Mouse (Mus musculus): Measurements from ENCODE around the gene Colgalt1. TPM values are rescaled to one million over a fixed set of nuclear protein-coding genes. Genes with fewer than 3 reads are reported as not detected.

Colgalt1 gene
- polyA plus RNA-seq, 1 experiment from 2014 or later: 84.4 TPM

- no peak for DNase-seq (ENCODE audit: low spot score)
- WGBS: 64% methylated on average over 8 of the region's 8 CpGs
- Histone ChIP-seq H3K36me3 (ENCODE audit: control insufficient read depth, insufficient read depth, low read length) (no peaks in the 10 kb centered on the region), H3K9me3 (ENCODE audit: control insufficient read depth, low read length) (no peaks in the 10 kb centered on the region), H3K9ac (ENCODE audit: low read length) (no peak overlapping the region), H3K27me3 (replicated peaks; ENCODE audit: control insufficient read depth, insufficient read depth, low read length) (0 out of 2 replicates have a peak, but pooled peaks cover 2% of the 10 kb centered on the region), H3K4me1 (replicated peaks; ENCODE audit: control insufficient read depth, insufficient read depth, low read length) (no peaks in the 10 kb centered on the region), H3K4me2 (ENCODE audit: low read length) (no peak overlapping the region), H3K4me3 (ENCODE audit: low read depth, low read length) (no peak overlapping the region), H3K27ac (ENCODE audit: low read depth) (no peak overlapping the region)
- ATAC-seq (replicated peaks; ENCODE audit: low FRiP score, low TSS enrichment, low read depth): no peak
Observed at GRCm38 (mm10) chr8:71637149-71638095, 26.6 kb downstream of the Colgalt1 start.

- H3K4me2 ChIP-seq (ENCODE audit: low read length): no peak overlapping the region
- no peaks in the 10 kb centered on the region for H3K9me3 ChIP-seq (ENCODE audit: control insufficient read depth, low read length)
- no peaks in the 10 kb centered on the region for H3K4me1 ChIP-seq (replicated peaks; ENCODE audit: control insufficient read depth, insufficient read depth, low read length)
- ATAC-seq (replicated peaks; ENCODE audit: low FRiP score, low TSS enrichment, low read depth) (no peak), DNase-seq (ENCODE audit: low spot score) (no peak)
- WGBS: 72% methylated on average over 6 of the region's 6 CpGs
- H3K27ac ChIP-seq (ENCODE audit: low read depth): no peak overlapping the region
- no peak overlapping the region for H3K9ac ChIP-seq (ENCODE audit: low read length)
- H3K4me3 ChIP-seq (ENCODE audit: low read depth, low read length): no peak overlapping the region
- no peaks in the 10 kb centered on the region for H3K36me3 ChIP-seq (ENCODE audit: control insufficient read depth, insufficient read depth, low read length)
- 0 out of 2 replicates have a peak, but pooled peaks cover 2% of the 10 kb centered on the region for H3K27me3 ChIP-seq (replicated peaks; ENCODE audit: control insufficient read depth, insufficient read depth, low read length)
Observed at GRCm38 (mm10) chr8:71638321-71638720, 27.5 kb downstream of the Colgalt1 start.

- H3K27ac ChIP-seq (ENCODE audit: low read depth): no peak overlapping the region
- H3K36me3 ChIP-seq (ENCODE audit: control insufficient read depth, insufficient read depth, low read length): no peaks in the 10 kb centered on the region
- WGBS: 81% methylated on average over 4 of the region's 4 CpGs
- H3K27me3 ChIP-seq (replicated peaks; ENCODE audit: control insufficient read depth, insufficient read depth, low read length): no peaks in the 10 kb centered on the region
- H3K4me1 ChIP-seq (replicated peaks; ENCODE audit: control insufficient read depth, insufficient read depth, low read length): no peaks in the 10 kb centered on the region
- no peak overlapping the region for H3K9ac ChIP-seq (ENCODE audit: low read length)
- ATAC-seq (replicated peaks; ENCODE audit: low FRiP score, low TSS enrichment, low read depth) (no peak), DNase-seq (ENCODE audit: low spot score) (no peak)
- H3K4me3 ChIP-seq (ENCODE audit: low read depth, low read length): no peak overlapping the region
- no peaks in the 10 kb centered on the region for H3K9me3 ChIP-seq (ENCODE audit: control insufficient read depth, low read length)
- H3K4me2 ChIP-seq (ENCODE audit: low read length): no peak overlapping the region
Observed at GRCm38 (mm10) chr8:71639318-71639717, 28.5 kb downstream of the Colgalt1 start.

GRCm38 (mm10) chr8:71645510-71645909, 34.7 kb downstream of the Colgalt1 start:
- Histone ChIP-seq H3K4me1 (replicated peaks; ENCODE audit: control insufficient read depth, insufficient read depth, low read length) (no peaks in the 10 kb centered on the region), H3K27me3 (replicated peaks; ENCODE audit: control insufficient read depth, insufficient read depth, low read length) (no peaks in the 10 kb centered on the region), H3K27ac (ENCODE audit: low read depth) (no peak overlapping the region), H3K4me3 (ENCODE audit: low read depth, low read length) (no peak overlapping the region), H3K9me3 (ENCODE audit: control insufficient read depth, low read length) (no peaks in the 10 kb centered on the region), H3K36me3 (ENCODE audit: control insufficient read depth, insufficient read depth, low read length) (no peaks in the 10 kb centered on the region), H3K4me2 (ENCODE audit: low read length) (no peak overlapping the region), H3K9ac (ENCODE audit: low read length) (no peak overlapping the region)
- WGBS: 80% methylated on average over 9 of the region's 9 CpGs
- DNase-seq (ENCODE audit: low spot score) (no peak), ATAC-seq (replicated peaks; ENCODE audit: low FRiP score, low TSS enrichment, low read depth) (no peak)

- DNase-seq (ENCODE audit: low spot score): peak; percentile 84
- WGBS: 1% methylated on average over 24 of the region's 24 CpGs
- 0 out of 2 replicates have a peak overlapping the region, but pooled peaks have one; percentile 5 for H3K9ac ChIP-seq (ENCODE audit: low read length)
- peak; percentile 54 for ATAC-seq (replicated peaks; ENCODE audit: low FRiP score, low TSS enrichment, low read depth)
- H3K27ac ChIP-seq (ENCODE audit: low read depth): no peak overlapping the region
- H3K9me3 ChIP-seq (ENCODE audit: control insufficient read depth, low read length): no peaks in the 10 kb centered on the region
- peak overlapping the region; percentile 44 for H3K4me2 ChIP-seq (ENCODE audit: low read length)
- H3K4me3 ChIP-seq (ENCODE audit: low read depth, low read length): 0 out of 2 replicates have a peak overlapping the region, but pooled peaks have one; percentile 10
- peaks cover 61% of the 10 kb centered on the region for H3K27me3 ChIP-seq (replicated peaks; ENCODE audit: control insufficient read depth, insufficient read depth, low read length)
- H3K36me3 ChIP-seq (ENCODE audit: control insufficient read depth, insufficient read depth, low read length): no peaks in the 10 kb centered on the region
- peaks cover 3% of the 10 kb centered on the region; the same call in 1 of the 2 replicates for H3K4me1 ChIP-seq (replicated peaks; ENCODE audit: control insufficient read depth, insufficient read depth, low read length)
Observed at GRCm38 (mm10) chr8:71654600-71654999, 43.8 kb downstream of the Colgalt1 start.

- no peak overlapping the region for H3K4me2 ChIP-seq (ENCODE audit: low read length)
Observed at GRCm38 (mm10) chr8:71657816-71658215, 47.0 kb downstream of the Colgalt1 start.

GRCm38 (mm10) chr8:71658515-71659049, 47.8 kb downstream of the Colgalt1 start:
- Histone ChIP-seq H3K9me3 (ENCODE audit: control insufficient read depth, low read length) (no peaks in the 10 kb centered on the region), H3K27ac (ENCODE audit: low read depth) (no peak overlapping the region), H3K36me3 (ENCODE audit: control insufficient read depth, insufficient read depth, low read length) (no peaks in the 10 kb centered on the region), H3K9ac (ENCODE audit: low read length) (no peak overlapping the region), H3K4me1 (replicated peaks; ENCODE audit: control insufficient read depth, insufficient read depth, low read length) (peaks cover 3% of the 10 kb centered on the region; the same call in 1 of the 2 replicates), H3K27me3 (replicated peaks; ENCODE audit: control insufficient read depth, insufficient read depth, low read length) (peaks cover 77% of the 10 kb centered on the region), H3K4me3 (ENCODE audit: low read depth, low read length) (no peak overlapping the region), H3K4me2 (ENCODE audit: low read length) (no peak overlapping the region)
- ATAC-seq (replicated peaks; ENCODE audit: low FRiP score, low TSS enrichment, low read depth): 0 out of 2 replicates have a peak, but pooled peaks have one; percentile 4
- 29% methylated on average over 17 of the region's 17 CpGs for WGBS
- peak; percentile 61 for DNase-seq (ENCODE audit: low spot score)

More at GRCm38 (mm10) chr8:71657816-71658215, 47.0 kb downstream of the Colgalt1 start:
- Histone ChIP-seq H3K27ac (ENCODE audit: low read depth) (no peak overlapping the region), H3K36me3 (ENCODE audit: control insufficient read depth, insufficient read depth, low read length) (no peaks in the 10 kb centered on the region), H3K4me1 (replicated peaks; ENCODE audit: control insufficient read depth, insufficient read depth, low read length) (peaks cover 3% of the 10 kb centered on the region; the same call in 1 of the 2 replicates), H3K27me3 (replicated peaks; ENCODE audit: control insufficient read depth, insufficient read depth, low read length) (peaks cover 81% of the 10 kb centered on the region), H3K4me3 (ENCODE audit: low read depth, low read length) (no peak overlapping the region), H3K9ac (ENCODE audit: low read length) (no peak overlapping the region), H3K9me3 (ENCODE audit: control insufficient read depth, low read length) (no peaks in the 10 kb centered on the region)
- ATAC-seq (replicated peaks; ENCODE audit: low FRiP score, low TSS enrichment, low read depth): no peak
- DNase-seq (ENCODE audit: low spot score): peak; percentile 46
- 26% methylated on average over 9 of the region's 9 CpGs for WGBS

- Histone ChIP-seq H3K4me1 (replicated peaks; ENCODE audit: control insufficient read depth, insufficient read depth, low read length) (peaks cover under 1% of the 10 kb centered on the region; the same call in 1 of the 2 replicates), H3K9me3 (ENCODE audit: control insufficient read depth, low read length) (no peaks in the 10 kb centered on the region), H3K36me3 (ENCODE audit: control insufficient read depth, insufficient read depth, low read length) (no peaks in the 10 kb centered on the region), H3K27ac (ENCODE audit: low read depth) (no peak overlapping the region), H3K4me2 (ENCODE audit: low read length) (no peak overlapping the region), H3K27me3 (replicated peaks; ENCODE audit: control insufficient read depth, insufficient read depth, low read length) (peaks cover 65% of the 10 kb centered on the region), H3K9ac (ENCODE audit: low read length) (no peak overlapping the region), H3K4me3 (ENCODE audit: low read depth, low read length) (no peak overlapping the region)
- ATAC-seq (replicated peaks; ENCODE audit: low FRiP score, low TSS enrichment, low read depth): no peak
- peak; percentile 50 for DNase-seq (ENCODE audit: low spot score)
- WGBS: 79% methylated on average over 1 of the region's 1 CpGs
Observed at GRCm38 (mm10) chr8:71659751-71660150, 49.0 kb downstream of the Colgalt1 start.

All from intestine, embryonic 14.5 days (tissue).